Mouse (Mus musculus): ENCODE data around the gene Atpif1.
"Not testable (repeated sequence)": the region's sequence is repeated elsewhere in the genome, so short reads cannot be mapped to it uniquely, and the experiment has no call there.

The Atpif1 gene

GRCm38 (mm10) chr4:132492178-132493060 lies 41.0 kb downstream of the Atpif1 start:
- DNase-seq (ENCODE audit: low spot score in 2 of 2), result no peak

- DNase-seq (ENCODE audit: low spot score in 2 of 2), result no peak
Measured at GRCm38 (mm10) chr4:132491748-132492147, 41.7 kb downstream of the Atpif1 start.

DNA sequence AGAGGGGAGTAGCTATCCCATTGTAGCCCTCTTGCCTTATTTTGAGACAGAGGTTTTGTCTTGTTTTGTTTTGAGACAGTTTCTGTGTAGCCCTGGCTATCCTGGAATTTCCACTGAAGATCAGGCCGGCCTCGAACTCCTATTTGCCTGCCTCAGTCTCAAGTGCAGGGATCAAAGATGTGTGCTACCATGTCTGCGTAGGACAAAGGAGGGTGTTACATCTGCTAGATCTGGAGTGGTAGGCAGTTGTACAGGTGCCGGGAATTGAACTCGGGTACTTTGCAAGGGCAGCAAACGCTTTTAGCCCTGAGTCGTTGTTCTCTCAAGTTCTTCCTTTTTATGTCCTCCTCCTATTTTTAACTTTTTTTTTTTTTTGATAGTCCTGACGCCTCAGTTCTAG lies 42.4 kb downstream of the Atpif1 start:
- DNase-seq (ENCODE audit: low spot score in 2 of 2), result no peak

- DNase-seq (ENCODE audit: low spot score in 2 of 2), result no peak
Measured at GRCm38 (mm10) chr4:132490273-132491010, 43.0 kb downstream of the Atpif1 start.

- no peak for DNase-seq (ENCODE audit: low spot score in 2 of 2)
Measured at GRCm38 (mm10) chr4:132488976-132489375, 44.5 kb downstream of the Atpif1 start.

- DNase-seq (ENCODE audit: low spot score in 2 of 2), result no peak
Measured at GRCm38 (mm10) chr4:132488521-132488920, 44.9 kb downstream of the Atpif1 start.

GRCm38 (mm10) chr4:132484820-132485219 lies 48.6 kb downstream of the Atpif1 start:
- no peak for DNase-seq (ENCODE audit: low spot score in 2 of 2)

DNA sequence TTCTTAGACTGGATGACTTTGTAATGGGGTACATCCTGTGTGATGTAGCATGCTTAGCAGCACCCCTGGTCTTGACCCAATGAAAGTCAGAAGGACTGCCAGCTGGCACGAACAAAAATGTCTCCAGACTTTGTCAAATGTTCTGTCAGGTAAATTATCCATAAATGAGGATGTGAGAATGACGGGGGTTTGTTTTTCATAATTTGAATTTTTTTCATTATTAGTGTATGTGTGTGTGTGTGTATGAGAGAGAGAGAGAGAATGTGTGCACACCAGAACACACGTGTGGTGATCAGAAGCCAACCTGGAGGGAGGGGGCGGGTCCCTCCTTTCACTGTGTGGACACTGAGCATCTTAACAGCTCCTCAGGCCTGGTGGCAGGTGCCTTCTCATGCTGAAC lies 49.2 kb downstream of the Atpif1 start:
- no peak for DNase-seq (ENCODE audit: low spot score in 2 of 2)

DNA sequence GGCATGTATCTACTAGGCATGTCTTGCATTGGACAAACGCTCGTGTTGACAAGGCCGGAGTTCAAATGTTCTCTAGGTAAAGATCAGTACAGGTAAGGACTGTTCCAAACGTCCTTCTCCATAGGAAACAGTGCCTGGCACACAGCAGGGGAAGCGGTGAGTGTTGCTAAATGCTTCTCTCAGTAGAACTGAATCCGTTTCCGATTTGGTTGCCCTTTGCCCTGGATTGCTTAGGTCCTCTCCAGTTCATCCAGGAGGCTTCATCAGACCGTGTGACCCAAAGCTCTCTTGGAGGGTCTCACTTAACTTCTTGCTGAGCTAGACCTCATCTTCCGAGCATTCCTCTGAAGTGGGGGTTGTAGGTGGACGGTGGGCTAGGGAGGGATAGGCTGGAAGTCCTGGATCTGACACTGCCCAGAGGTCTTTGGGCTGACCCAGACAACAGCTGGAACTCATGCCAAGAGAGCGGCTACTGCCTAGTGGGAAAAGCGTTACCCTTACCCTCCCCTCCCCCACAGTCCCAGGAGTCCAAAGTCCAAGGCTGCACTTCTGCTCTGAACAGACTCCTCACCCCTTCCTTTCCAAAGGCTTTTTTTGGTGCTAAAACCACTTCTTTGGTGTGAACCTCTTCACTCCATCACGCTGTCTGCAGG lies 50.4 kb downstream of the Atpif1 start:
- DNase-seq (ENCODE audit: low spot score in 2 of 2), result no peak

- not testable (repeated sequence) for DNase-seq (ENCODE audit: low spot score in 2 of 2)
Measured at GRCm38 (mm10) chr4:132482104-132482503, 51.4 kb downstream of the Atpif1 start.
